Mouse (Mus musculus) testis, adult 2 months (tissue): ENCODE data around the gene Olfr223.

ENCODE experiments used
- CTCF ChIP-seq: fragments of 200-500 bp; IDR thresholded peaks from 2 replicates; pipeline ENCODE4 v1.5.1; 2012; ENCODE audit warnings: low read depth, mild to moderate bottlenecking, inconsistent platforms, low read length, moderate library complexity; ENCODE audit not compliant: control insufficient read depth, insufficient read depth, insufficient replicate concordance
- POLR2A ChIP-seq: fragments of 200-500 bp; IDR thresholded peaks from 2 replicates; pipeline ENCODE4 v1.6.1; 2012; ENCODE audit warnings: low read depth, mild to moderate bottlenecking, inconsistent platforms, low read length, moderate library complexity; ENCODE audit not compliant: control insufficient read depth

GRCm38 (mm10) chr11:59624017-59624630 lies 31.0 kb upstream of the Olfr223 start:
- no peak for TF ChIP-seq POLR2A
- peak; percentile 38; the same call in 1 of the 2 replicates for TF ChIP-seq CTCF
